8 mouse cellular contexts compared by ENCODE assay signal in genomic region chr12:104978420-104978819, GRCm38 (mm10). TPM values are rescaled to one million over a fixed set of nuclear protein-coding genes. Genes with fewer than 3 reads are reported as not detected.
A peak's percentile ranks its signal among the peaks of the same experiment; 100 is the strongest.
DNase-seq lines count a peak whose midpoint lies in the region; TF ChIP-seq lines count a peak whose summit lies in the region.

No protein-coding gene starts in this region.

- intact Hi-C loops in gastrocnemius, postnatal 36 days (cut with DNase I): no loop called here

- TF ChIP-seq CTCF in layer of hippocampus, adult 2 months (conservative IDR thresholded peaks at IDR 0.05): no peak

- 0 out of 2 replicates have a peak overlapping the region, but pooled peaks have one; percentile 14 for H3K27ac ChIP-seq in layer of hippocampus, adult 2 months

- DNase-seq in layer of hippocampus, adult 2 months (ENCODE audit: low spot score in 2 of 2): peak in 1 of 2 experiments; percentile 17
- DNase-seq in layer of hippocampus, postnatal 14 days (ENCODE audit: low spot score in 2 of 2): no peak
- peak; percentile 91 to 93 for DNase-seq in adrenal gland, postnatal 36 days
- DNase-seq in gastrocnemius, postnatal 36 days: peak; percentile 73 to 84
- peak; percentile 57 to 59 for DNase-seq in kidney, adult 8-10 months
- DNase-seq in lung, postnatal 4 days: peak; percentile 44 to 65
- peak; percentile 48 for DNase-seq in urinary bladder, postnatal 25 days (ENCODE audit: low spot score)
- no peak for DNase-seq in cerebellum, postnatal 36 days

- H3K4me3 ChIP-seq in layer of hippocampus, adult 2 months: no peak overlapping the region

RNA-seq across cellular contexts. Expression of gene Syne3, which starts 31.2 kb away (rescaled TPM):
- 1 to 10 TPM; 1.7 to 1.8 TPM for total RNA-seq in layer of hippocampus, adult 2 months (2021)
- 1 to 10 TPM; 1.2 to 2.1 TPM for total RNA-seq in layer of hippocampus, postnatal 14 days (2021)
- total RNA-seq in adrenal gland, postnatal 36 days (2021): 10 to 100 TPM; 16.5 to 18.2 TPM
- total RNA-seq in gastrocnemius, postnatal 36 days (2021): 1 to 10 TPM; 3.1 to 3.8 TPM

RNA-seq across cellular contexts. Expression of gene Glrx5, which starts 54.1 kb away (rescaled TPM):
- 10 to 100 TPM; 43.9 to 47.0 TPM for total RNA-seq in layer of hippocampus, adult 2 months (2021)
- 10 to 100 TPM; 57.1 to 65.6 TPM for total RNA-seq in layer of hippocampus, postnatal 14 days (2021)
- 100 to 1,000 TPM; 159 to 254 TPM for total RNA-seq in adrenal gland, postnatal 36 days (2021)
- total RNA-seq in gastrocnemius, postnatal 36 days (2021): 10 to 100 TPM; 57.9 to 61.2 TPM

Comparison
In these comparisons a context has a peak if more than half of its experiments do, and no peak if none do; other contexts are left out.
1. DNase-seq: peak in adrenal gland, postnatal 36 days (2 of 2), gastrocnemius, postnatal 36 days (2 of 2), kidney, adult 8-10 months (2 of 2), lung, postnatal 4 days (2 of 2) and urinary bladder, postnatal 25 days (single experiment); none in layer of hippocampus, postnatal 14 days (0 of 2) and cerebellum, postnatal 36 days (0 of 2).